In the genomic region with DNA sequence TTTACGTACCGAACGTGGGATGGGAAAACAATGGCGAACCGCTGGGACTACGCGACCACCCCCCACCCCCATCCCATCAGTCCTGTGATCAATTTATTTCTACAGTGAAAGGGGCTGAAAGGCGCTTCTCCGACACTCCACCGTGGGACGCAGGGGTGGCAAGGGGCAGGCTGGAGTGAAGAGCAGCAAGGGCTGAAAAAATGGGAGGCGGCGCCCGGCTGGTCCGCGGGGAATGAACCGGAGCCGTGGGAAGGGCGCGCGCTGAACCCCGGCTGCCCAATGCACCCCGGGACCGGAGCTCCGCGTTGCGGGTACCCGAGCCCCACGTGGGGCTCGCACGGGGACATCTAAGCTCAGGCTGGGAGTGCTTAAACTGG, we compare ENCODE assay signal across 8 mouse cellular contexts. TPM values are rescaled to one million over a fixed set of nuclear protein-coding genes. Genes with fewer than 3 reads are reported as not detected.
A peak's percentile ranks its signal among the peaks of the same experiment; 100 is the strongest.
DNase-seq lines count a peak whose midpoint lies in the region; ATAC-seq lines count a peak whose summit lies in the region.

No protein-coding gene starts in this region.

- no peak; the same call in 1 of the 2 replicates for ATAC-seq in hindbrain, embryonic 12.5 days (ENCODE audit: low FRiP score)

- H3K27me3 ChIP-seq in hindbrain, embryonic 12.5 days: no peaks in the 10 kb centered on the region

- no peaks in the 10 kb centered on the region for H3K9me3 ChIP-seq in hindbrain, embryonic 12.5 days (replicated peaks)

- peak overlapping the region; percentile 94 for H3K4me2 ChIP-seq in hindbrain, embryonic 12.5 days (replicated peaks)

- peak; percentile 39 for DNase-seq in gastrocnemius, postnatal 10 days
- no peak for DNase-seq in gastrocnemius, adult 8-10 months (ENCODE audit: low spot score in 2 of 2)
- peak; percentile 50 for DNase-seq in ZHBTc4 (ENCODE audit: low read depth, low spot score)
- DNase-seq in lung, postnatal 10 days: peak; percentile 43
- DNase-seq in T-cell, adult 2 months (ENCODE audit: low spot score): no peak
- no peak for DNase-seq in right cerebral cortex, postnatal 25 days
- no peak for DNase-seq in thymus, postnatal 25 days

- no peaks in the 10 kb centered on the region for H3K36me3 ChIP-seq in hindbrain, embryonic 12.5 days

- H3K9ac ChIP-seq in hindbrain, embryonic 12.5 days: peak overlapping the region; percentile 93

- H3K4me1 ChIP-seq in hindbrain, embryonic 12.5 days: peaks cover 41% of the 10 kb centered on the region

- peak overlapping the region; percentile 92 for H3K27ac ChIP-seq in hindbrain, embryonic 12.5 days

- peak overlapping the region; percentile 90 for H3K4me3 ChIP-seq in hindbrain, embryonic 12.5 days

- WGBS in hindbrain, embryonic 12.5 days: 0% methylated on average over 30 of the region's 31 CpGs

RNA-seq across cellular contexts. Expression of gene Sox13, which starts 1.0 kb away (rescaled TPM):
- total RNA-seq in gastrocnemius, postnatal 10 days (2021): 10 to 100 TPM; 10.1 to 15.9 TPM
- 1 to 10 TPM; 4.0 to 8.7 (median 6.7) TPM for total RNA-seq in gastrocnemius, adult 8-10 months (2022)
- 17.5 and 19.2 TPM in 2 replicates for polyA plus RNA-seq in hindbrain, embryonic 12.5 days (2016; fragmentation: Nextera tagmentation; extraction: Ambion mirVana)

RNA-seq across cellular contexts. Expression of gene Etnk2, which starts 59.8 kb away (rescaled TPM):
- total RNA-seq in gastrocnemius, postnatal 10 days (2021): under 1 TPM; 0.19 to 0.47 TPM
- under 1 TPM in 3 of 4 experiments, not detected in 1; 0.15 to 0.64 (median 0.40) TPM for total RNA-seq in gastrocnemius, adult 8-10 months (2022)
- polyA plus RNA-seq in hindbrain, embryonic 12.5 days (2016; fragmentation: Nextera tagmentation; extraction: Ambion mirVana): 5.2 and 5.6 TPM in 2 replicates

Comparison
In these comparisons a context has a peak if more than half of its experiments do, and no peak if none do; other contexts are left out.
1. DNase-seq: peak in gastrocnemius, postnatal 10 days (single experiment), ZHBTc4 (single experiment) and lung, postnatal 10 days (single experiment); none in gastrocnemius, adult 8-10 months (0 of 2), T-cell, adult 2 months (single experiment), right cerebral cortex, postnatal 25 days (single experiment) and thymus, postnatal 25 days (single experiment).